Mouse (Mus musculus): ENCODE measurements around the gene Gm10226.

Gm10226 gene

DNA sequence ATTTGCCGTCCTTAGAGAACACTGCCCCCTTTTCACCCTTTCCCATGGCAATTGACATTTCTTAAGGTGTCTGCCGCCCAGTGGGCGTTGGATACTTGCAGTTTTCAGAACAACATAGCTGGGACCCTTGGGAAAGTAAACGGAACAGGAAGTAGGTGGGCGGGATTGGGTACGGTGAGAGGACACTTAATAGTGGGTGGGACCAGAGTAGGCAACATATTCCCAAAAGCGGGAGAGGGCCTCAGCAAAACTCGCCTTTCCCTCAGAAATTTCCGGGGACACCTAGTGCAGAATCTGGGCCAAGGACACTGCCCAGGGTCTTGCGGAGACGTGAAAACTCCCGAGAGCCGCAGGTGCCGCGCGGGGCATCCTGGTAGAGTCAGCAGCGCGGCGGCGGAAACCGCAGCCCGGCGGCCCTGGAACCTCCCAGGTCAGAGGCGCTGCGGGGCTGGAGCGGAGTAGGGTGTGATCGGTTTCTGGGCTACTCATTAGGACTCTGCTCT lies 41.9 kb downstream of the Gm10226 start:
- ChIA-PET POLR2A (interaction anchor here in 3 of 4 experiments (0.7 to 3.9 kb wide), 21 partner anchors 10 to 789 kb away, joined by 3 to 20 read pairs (median 4); partner anchors contain the start of genes Zfp760 (in 3 of the 3), CT030661.1 (in 1 of the 3), Ppp2r1a (in 1 of the 3) and Zfp52 (in 1 of the 3)), CTCF (interaction anchor here in 2 of 4 experiments (0.7 to 1.0 kb wide), 2 partner anchors 9 to 54 kb away, joined by 3 read pairs; no protein-coding TSS in a partner anchor)

Data from embryonic stem cell, embryonic (primary cell).